Mouse (Mus musculus): ENCODE measurements at regions not wholly inside any gene's neighbourhood (a gene's known extent, or its start where the extent isn't known, plus 50 kb on each side); places are given as distances from the start of the nearest gene placed in this dataset.

- DNase-seq, result no peak
Observed at GRCm38 (mm10) chr6:126353346-126353745, 181.9 kb downstream of the Kcna5 start.

- DNase-seq, result no peak
Observed at GRCm38 (mm10) chr6:126350476-126350875, 183.8 kb upstream of the Ntf3 start.

- DNase-seq, result no peak
Observed at GRCm38 (mm10) chr6:126349905-126350304, 183.2 kb upstream of the Ntf3 start.

GRCm38 (mm10) chr6:126345221-126345620 is 178.5 kb upstream of the Ntf3 start:
- no peak for DNase-seq

- no peak for DNase-seq
Observed at GRCm38 (mm10) chr6:126340098-126340610, 173.4 kb upstream of the Ntf3 start.

- no peak for DNase-seq
Observed at GRCm38 (mm10) chr6:126337711-126338110, 171.0 kb upstream of the Ntf3 start.

GRCm38 (mm10) chr6:126334258-126334657 is 167.5 kb upstream of the Ntf3 start:
- no peak for DNase-seq

- DNase-seq, result no peak
Observed at GRCm38 (mm10) chr6:126327187-126327586, 160.5 kb upstream of the Ntf3 start.

- DNase-seq, result no peak
Observed at GRCm38 (mm10) chr6:126318523-126318922, 151.8 kb upstream of the Ntf3 start.

- DNase-seq, result no peak
Observed at GRCm38 (mm10) chr6:126310786-126311480, 144.2 kb upstream of the Ntf3 start.

GRCm38 (mm10) chr6:126303086-126303485 is 136.4 kb upstream of the Ntf3 start:
- DNase-seq, result no peak

- DNase-seq, result no peak
Observed at GRCm38 (mm10) chr6:126291581-126291980, 124.9 kb upstream of the Ntf3 start.

GRCm38 (mm10) chr6:126287166-126287565 is 120.5 kb upstream of the Ntf3 start:
- no peak for DNase-seq

GRCm38 (mm10) chr6:126286201-126286600 is 119.5 kb upstream of the Ntf3 start:
- no peak for DNase-seq

- no peak for DNase-seq
Observed at GRCm38 (mm10) chr6:126284409-126284808, 117.7 kb upstream of the Ntf3 start.

- no peak for DNase-seq
Observed at GRCm38 (mm10) chr6:126280352-126280751, 113.6 kb upstream of the Ntf3 start.

GRCm38 (mm10) chr6:126245986-126246385 is 79.3 kb upstream of the Ntf3 start:
- DNase-seq, result no peak

GRCm38 (mm10) chr6:126245431-126245830 is 78.7 kb upstream of the Ntf3 start:
- no peak for DNase-seq

- DNase-seq, result no peak
Observed at GRCm38 (mm10) chr6:126242299-126242698, 75.6 kb upstream of the Ntf3 start.

GRCm38 (mm10) chr6:126240256-126240655 is 73.5 kb upstream of the Ntf3 start:
- DNase-seq, result no peak

Measured in gastrocnemius, postnatal 25 days (tissue).